Mouse (Mus musculus): ENCODE data around the gene Gm10306.

The Gm10306 gene

GRCm38 (mm10) chr4:94605591-94605990 lies 49.2 kb downstream of the Gm10306 start:
- no peak for DNase-seq (ENCODE audit: low read depth, low spot score)
